Mouse (Mus musculus) hindbrain, postnatal 0 days (tissue): ENCODE data around the gene Orai3. TPM values are rescaled to one million over a fixed set of nuclear protein-coding genes. Genes with fewer than 3 reads are reported as not detected.

Experiments
- ATAC-seq: fragments of 200-750 bp; cut with Nextera tagmentation; 2 replicates; pipeline ENCODE4 v1.8.0; 2017; ENCODE audit warnings: mild to moderate bottlenecking, moderate TSS enrichment, moderate library complexity
- DNase-seq: peaks from one replicate; pipeline ENCODE4 v3.0.0-alpha.2; 2015; ENCODE audit warnings: low spot score
- H3K27ac ChIP-seq: fragments of 300-500 bp; sonication (generic); 2 replicates; pipeline ENCODE4 v1.5.1; 2014; ENCODE audit warnings: mild to moderate bottlenecking
- H3K27me3 ChIP-seq: fragments of 300-500 bp; sonication (generic); 2 replicates; pipeline ENCODE4 v1.6.1; 2014; ENCODE audit warnings: low read length, mixed read lengths; ENCODE audit not compliant: insufficient read depth
- H3K36me3 ChIP-seq: fragments of 300-500 bp; sonication (generic); 2 replicates; pipeline ENCODE4 v1.6.1; 2014; ENCODE audit warnings: low read length, mixed read lengths; ENCODE audit not compliant: insufficient read depth
- H3K4me1 ChIP-seq: fragments of 300-500 bp; sonication (generic); 2 replicates; pipeline ENCODE4 v1.6.1; 2014; ENCODE audit warnings: antibody characterized with exemption, low read length, mixed read lengths; ENCODE audit not compliant: insufficient read depth
- H3K4me2 ChIP-seq: fragments of 300-500 bp; sonication (generic); 2 replicates; pipeline ENCODE4 v1.6.1; 2014; ENCODE audit warnings: low read depth, mild to moderate bottlenecking, low read length, moderate library complexity, mixed read lengths
- H3K4me3 ChIP-seq: fragments of 300-500 bp; sonication (generic); 2 replicates; pipeline ENCODE4 v1.5.1; 2014; ENCODE audit warnings: low read length
- H3K9ac ChIP-seq: fragments of 300-500 bp; sonication (generic); replicated peaks from 2 replicates; pipeline ENCODE4 v1.6.1; 2014; ENCODE audit warnings: mild to moderate bottlenecking, low read length, moderate library complexity, mixed read lengths
- H3K9me3 ChIP-seq: fragments of 300-500 bp; sonication (generic); 2 replicates; pipeline ENCODE4 v1.6.1; 2016; ENCODE audit warnings: low read length, mixed read lengths
- CTCF ChIP-seq: IDR thresholded peaks from 2 replicates; pipeline ENCODE4 v1.5.1; 2016; ENCODE audit warnings: antibody characterized with exemption, control low read depth, low read depth
- WGBS: fragments of 180-500 bp; shearing (Covaris S2); extraction: QIAGEN DNeasy Blood & Tissue Kit; methylation state at CpG from one replicate; pipeline ENCODE4 v1.1.7; 2014; 5-methylcytosine and 5-hydroxymethylcytosine counted together
- polyA plus RNA-seq: library from polyadenylated mRNA; unstranded; fragments of >200 nt; fragmentation: Nextera tagmentation; extraction: Ambion mirVana; gene quantifications from 2 replicates; pipeline ENCODE4 v1.2.1, GENCODE M21; 2015
- total RNA-seq: library from RNA; depleted of rRNA; stranded (reverse); fragments of >200 nt; gene quantifications from 2 replicates; pipeline ENCODE4 v1.2.3, GENCODE M21; 2014

Orai3 gene
- total and polyA plus RNA-seq, 2 experiments from 2014 or later, result 10.8 to 35.8 TPM

DNA sequence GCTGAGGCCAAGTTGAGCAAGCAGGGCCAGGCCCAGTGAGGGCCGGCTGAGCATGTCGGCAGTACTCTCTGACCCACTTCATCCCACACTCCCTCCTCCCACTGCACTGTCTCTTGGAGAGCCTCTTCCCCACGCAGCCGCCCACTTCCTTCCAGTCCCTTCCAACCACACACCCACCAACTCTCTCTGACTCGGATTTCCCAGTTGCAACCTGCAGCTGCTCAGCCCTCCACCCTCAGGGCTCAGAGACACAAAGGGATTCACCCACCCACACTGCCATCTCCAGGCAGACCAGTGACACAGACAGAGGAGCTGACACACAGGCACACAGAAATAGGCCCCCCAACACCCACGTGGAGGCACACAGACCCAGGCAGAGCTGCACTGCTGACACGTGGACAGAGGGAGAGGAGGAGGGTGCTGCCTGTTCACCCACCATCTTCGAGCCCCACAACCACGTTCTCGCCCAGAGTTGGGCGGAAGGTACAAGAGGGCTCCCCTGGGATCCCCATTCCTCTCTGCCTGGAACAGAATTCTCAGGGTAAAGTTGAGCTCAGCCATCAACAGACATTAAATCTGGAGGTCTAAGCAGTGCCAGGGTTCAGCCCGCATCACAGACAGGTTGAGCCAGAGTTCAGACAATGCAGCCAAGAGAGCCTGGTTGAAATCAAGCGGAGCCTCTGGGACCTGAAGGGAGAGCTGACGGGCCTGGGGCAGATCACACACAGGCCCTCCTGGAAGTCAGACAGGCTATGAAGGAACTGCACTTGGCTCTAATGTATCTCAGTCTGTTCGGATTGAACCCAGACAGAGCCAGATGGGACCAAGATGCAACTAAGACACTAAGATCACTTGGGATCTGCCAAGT is 46.6 kb downstream of the Orai3 start:
- Histone ChIP-seq H3K36me3 (peaks cover 17% of the 10 kb centered on the region), H3K9me3 (no peaks in the 10 kb centered on the region), H3K4me1 (no peaks in the 10 kb centered on the region), H3K4me3 (no peak overlapping the region), H3K27me3 (no peaks in the 10 kb centered on the region), H3K9ac (0 out of 2 replicates have a peak overlapping the region, but pooled peaks have one; percentile 21), H3K27ac (no peak overlapping the region), H3K4me2 (no peak overlapping the region)
- 66% methylated on average over 15 of the region's 15 CpGs for WGBS
- peak; percentile 15 for DNase-seq
- ATAC-seq, result 0 out of 2 replicates have a peak, but pooled peaks have one; percentile 24
- peak; percentile 48 for TF ChIP-seq CTCF

DNA sequence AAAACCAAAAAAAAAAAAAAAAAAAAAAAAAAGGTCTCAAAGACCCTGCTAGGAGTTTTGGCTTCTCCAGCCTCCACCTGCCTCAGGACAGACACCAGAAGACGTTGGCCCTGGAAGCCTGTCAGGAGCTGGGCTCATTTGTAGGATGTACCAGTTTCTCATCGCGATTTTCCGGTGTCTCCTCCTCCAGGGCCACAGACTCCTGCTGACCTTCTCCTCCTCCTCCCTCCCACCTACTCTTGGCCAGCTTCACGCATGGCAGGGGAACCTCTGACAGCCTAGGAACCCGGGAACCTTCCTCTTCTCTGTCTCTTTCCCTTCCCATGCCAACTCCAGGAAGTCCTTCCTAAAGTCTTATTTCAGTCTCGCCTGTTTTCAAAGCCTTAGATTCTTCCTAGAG is 47.4 kb downstream of the Orai3 start:
- DNase-seq (no peak), ATAC-seq (no peak)
- no peak overlapping the region for H3K27ac ChIP-seq
- H3K4me3 ChIP-seq, result no peak overlapping the region
- H3K4me2 ChIP-seq, result no peak overlapping the region
- H3K4me1 ChIP-seq, result no peaks in the 10 kb centered on the region
- WGBS, result 70% methylated on average over 7 of the region's 7 CpGs
- TF ChIP-seq CTCF, result no peak
- no peaks in the 10 kb centered on the region for H3K9me3 ChIP-seq
- no peak overlapping the region for H3K9ac ChIP-seq
- H3K27me3 ChIP-seq, result no peaks in the 10 kb centered on the region
- peaks cover 17% of the 10 kb centered on the region for H3K36me3 ChIP-seq

DNA sequence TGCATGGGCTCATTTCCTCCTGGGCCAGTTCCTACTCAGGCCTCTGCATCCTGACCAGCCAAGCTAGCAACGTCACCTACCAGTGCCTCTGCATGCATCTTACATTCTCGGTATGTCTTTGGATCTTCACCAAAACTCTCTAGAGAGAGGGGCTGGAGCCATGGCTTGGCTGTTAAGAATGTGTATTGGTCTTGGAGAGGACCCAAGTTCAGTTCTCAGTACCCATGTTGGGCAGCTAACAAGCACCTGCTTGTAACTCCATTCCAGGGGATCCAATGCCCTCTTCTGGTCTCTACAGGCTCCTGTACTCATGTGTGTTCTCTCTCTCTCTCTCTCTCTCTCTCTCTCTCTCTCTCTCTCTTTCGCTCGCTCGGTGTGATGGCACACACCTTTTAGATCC is 48.2 kb downstream of the Orai3 start:
- peaks cover 10% of the 10 kb centered on the region for H3K36me3 ChIP-seq
- no peaks in the 10 kb centered on the region for H3K9me3 ChIP-seq
- no peak overlapping the region for H3K9ac ChIP-seq
- no peak overlapping the region for H3K27ac ChIP-seq
- no peak overlapping the region for H3K4me2 ChIP-seq
- no peaks in the 10 kb centered on the region for H3K27me3 ChIP-seq
- ATAC-seq, result no peak
- WGBS, result 81% methylated on average over 5 of the region's 5 CpGs
- 0 out of 2 replicates have a peak, but pooled peaks cover under 1% of the 10 kb centered on the region for H3K4me1 ChIP-seq
- no peak for DNase-seq
- H3K4me3 ChIP-seq, result no peak overlapping the region
- TF ChIP-seq CTCF, result no peak

DNA sequence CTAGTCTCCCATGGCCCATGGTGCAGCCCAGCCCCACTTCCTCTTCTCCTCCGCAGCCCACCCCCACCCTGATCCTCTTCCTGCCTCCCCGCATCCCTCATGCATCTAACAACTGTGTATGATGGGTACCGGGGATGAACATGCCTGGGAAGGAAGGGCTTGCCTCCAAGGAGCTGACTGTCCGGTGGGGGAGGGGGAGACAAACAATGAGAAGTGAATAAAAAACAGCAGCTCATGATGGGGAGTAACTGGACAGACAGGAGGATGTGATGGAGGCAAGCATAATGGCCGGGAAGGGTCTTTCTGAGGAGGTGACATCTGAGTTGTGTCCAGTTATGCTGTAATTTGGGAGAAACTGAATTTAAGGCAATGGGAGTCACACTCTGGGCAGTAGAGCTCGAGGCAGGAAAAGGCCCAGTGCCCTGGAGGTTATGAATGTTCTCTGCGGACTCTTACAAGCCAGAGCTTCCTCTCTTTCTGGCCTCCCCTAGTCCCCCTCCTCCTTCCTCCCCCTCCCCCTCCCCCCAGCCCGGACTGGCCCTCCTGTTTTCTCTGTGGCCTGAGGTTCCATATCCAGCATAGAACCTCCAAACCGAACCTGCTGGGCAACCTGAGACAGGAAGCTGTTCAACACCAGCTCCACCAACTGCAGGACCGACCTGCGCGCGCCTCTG is 51.4 kb downstream of the Orai3 start:
- Histone ChIP-seq H3K27me3 (no peaks in the 10 kb centered on the region), H3K9ac (no peak overlapping the region), H3K27ac (no peak overlapping the region), H3K4me2 (no peak overlapping the region), H3K4me3 (no peak overlapping the region), H3K4me1 (0 out of 2 replicates have a peak, but pooled peaks cover 11% of the 10 kb centered on the region), H3K9me3 (no peaks in the 10 kb centered on the region), H3K36me3 (no peaks in the 10 kb centered on the region)
- DNase-seq (no peak), ATAC-seq (no peak)
- TF ChIP-seq CTCF, result no peak
- WGBS, result 72% methylated on average over 13 of the region's 13 CpGs

DNA sequence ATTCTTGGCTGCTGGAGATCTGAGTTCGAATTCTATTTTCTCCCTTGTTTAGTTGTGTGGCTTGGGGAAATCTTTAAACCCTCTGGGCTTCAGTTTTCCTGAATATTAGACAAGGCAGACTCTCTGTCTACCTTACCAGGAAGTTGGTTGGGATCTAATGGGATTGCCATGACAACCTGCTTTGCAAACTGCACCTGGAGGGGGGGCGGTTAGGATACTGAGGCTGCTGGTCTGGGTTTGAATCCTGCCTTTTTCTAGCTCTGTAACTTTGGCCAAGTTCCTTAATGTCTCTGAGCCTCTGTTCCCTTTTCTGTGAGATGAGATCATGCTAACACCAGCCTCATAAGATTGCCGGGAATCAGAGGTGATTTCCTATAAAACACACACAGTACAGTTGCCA is 52.9 kb downstream of the Orai3 start:
- Histone ChIP-seq H3K4me3 (peak overlapping the region; percentile 83; the same call in 1 of the 2 replicates), H3K27me3 (no peaks in the 10 kb centered on the region), H3K9me3 (no peaks in the 10 kb centered on the region), H3K4me1 (0 out of 2 replicates have a peak, but pooled peaks cover 11% of the 10 kb centered on the region), H3K36me3 (no peaks in the 10 kb centered on the region), H3K4me2 (peak overlapping the region; percentile 68), H3K27ac (0 out of 2 replicates have a peak overlapping the region, but pooled peaks have one; percentile 45), H3K9ac (no peak overlapping the region)
- ATAC-seq (no peak), DNase-seq (no peak)
- no peak for TF ChIP-seq CTCF
- WGBS, result 91% methylated on average over 3 of the region's 3 CpGs

DNA sequence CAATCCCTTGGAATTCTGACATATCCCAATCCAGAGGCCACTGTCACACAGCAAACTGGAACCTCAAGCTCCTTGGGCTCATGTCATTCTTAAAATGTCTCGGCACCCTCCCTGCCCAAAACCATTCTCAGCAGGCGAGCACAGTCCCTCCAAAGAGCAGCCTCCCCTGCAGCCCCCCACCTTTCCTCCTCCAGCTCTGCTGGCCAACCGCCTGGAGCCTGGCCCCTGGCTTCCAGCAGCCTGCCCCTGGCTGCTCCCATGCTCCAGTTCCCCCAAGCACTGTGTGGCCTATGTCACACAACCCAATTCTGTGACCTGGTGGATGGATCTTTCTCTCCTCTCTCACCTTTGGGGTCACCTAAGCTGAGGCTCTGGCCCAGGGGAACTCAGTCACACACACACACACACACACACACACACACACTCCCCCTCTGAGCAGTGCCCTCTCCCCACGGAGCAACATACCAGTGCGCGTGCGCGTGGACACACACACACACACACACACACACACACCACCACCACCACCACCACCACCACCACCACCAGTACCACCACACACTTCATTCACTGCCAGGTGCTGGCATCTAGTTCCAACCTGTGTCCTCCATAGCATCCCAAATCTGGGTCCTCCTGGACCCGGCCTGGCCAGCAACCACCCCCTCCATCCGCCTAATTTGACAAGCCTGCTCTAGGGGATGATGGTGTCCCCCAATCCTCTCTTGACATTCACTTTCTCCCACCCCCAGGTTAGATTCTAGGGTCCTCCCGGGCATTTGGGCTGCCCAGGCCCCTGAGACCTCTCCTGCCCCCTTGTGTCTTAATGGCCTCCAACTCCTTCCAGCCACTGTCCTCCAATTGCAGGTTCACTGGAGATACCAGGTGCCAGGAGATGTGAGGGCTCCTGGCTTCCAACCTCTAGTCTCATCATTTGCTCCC is 53.9 kb downstream of the Orai3 start:
- H3K27me3 ChIP-seq, result no peaks in the 10 kb centered on the region
- WGBS, result 31% methylated on average over 7 of the region's 11 CpGs
- H3K36me3 ChIP-seq, result no peaks in the 10 kb centered on the region
- peak overlapping the region; percentile 93 for H3K27ac ChIP-seq
- peak overlapping the region; percentile 82 for H3K9ac ChIP-seq
- H3K9me3 ChIP-seq, result no peaks in the 10 kb centered on the region
- peak overlapping the region; percentile 83 for H3K4me3 ChIP-seq
- peak; percentile 49 for TF ChIP-seq CTCF
- DNase-seq (no peak), ATAC-seq (peak; percentile 27)
- H3K4me2 ChIP-seq, result peak overlapping the region; percentile 68
- H3K4me1 ChIP-seq, result 0 out of 2 replicates have a peak, but pooled peaks cover 11% of the 10 kb centered on the region
